Mouse (Mus musculus) myocyte (in vitro differentiated cells): ENCODE results near the gene Zfp667.

Source experiments
- E2F4 ChIP-seq: IDR thresholded peaks from one replicate; pipeline ENCODE4 v1.6.1; 2011; ENCODE audit warnings: mild to moderate bottlenecking, control low read depth, moderate library complexity; ENCODE audit not compliant: insufficient read depth
- MAX ChIP-seq: IDR thresholded peaks from one replicate; pipeline ENCODE4 v1.6.1; 2011; ENCODE audit warnings: low read depth, mild to moderate bottlenecking, control low read depth
- MYOD1 ChIP-seq, 3 experiments: IDR thresholded peaks; one replicate each; pipeline ENCODE4 v1.6.1; 2011; ENCODE audit warnings: control low read depth in 2 of 3, low read depth in 2 of 3, mild to moderate bottlenecking in 2 of 3, moderate library complexity in 1 of 3; ENCODE audit not compliant: insufficient read length in 2 of 3, control insufficient read depth in 1 of 3
- MYOG ChIP-seq, 3 experiments: IDR thresholded peaks; one replicate each; pipeline ENCODE4 v1.6.1; 2011; ENCODE audit warnings: control low read depth in 2 of 3, low read depth in 2 of 3, mild to moderate bottlenecking in 2 of 3; ENCODE audit not compliant: insufficient read length in 2 of 3, control insufficient read depth in 1 of 3, insufficient read depth in 1 of 3
- POLR2A ChIP-seq: IDR thresholded peaks from one replicate; pipeline ENCODE4 v1.6.1; 2011; ENCODE audit warnings: low read depth, mild to moderate bottlenecking, control low read depth, moderate library complexity; ENCODE audit not compliant: insufficient read length
- POLR2AphosphoS2 ChIP-seq: IDR thresholded peaks from one replicate; pipeline ENCODE4 v1.6.1; 2011; ENCODE audit warnings: low read depth, control low read depth; ENCODE audit not compliant: insufficient read length
- SRF ChIP-seq: IDR thresholded peaks from one replicate; pipeline ENCODE4 v1.6.1; 2011; ENCODE audit warnings: low read depth; ENCODE audit not compliant: control insufficient read depth, insufficient read length
- TCF12 ChIP-seq: IDR thresholded peaks from one replicate; pipeline ENCODE4 v1.6.1; 2011; ENCODE audit warnings: mild to moderate bottlenecking, control low read depth; ENCODE audit not compliant: poor library complexity, insufficient read depth, severe bottlenecking
- TCF3 ChIP-seq: IDR thresholded peaks from one replicate; pipeline ENCODE4 v1.6.1; 2011; ENCODE audit warnings: low read depth, control low read depth; ENCODE audit not compliant: insufficient read length
- USF1 ChIP-seq: IDR thresholded peaks from one replicate; pipeline ENCODE4 v1.6.1; 2011; ENCODE audit warnings: low read depth, mild to moderate bottlenecking, control low read depth, moderate library complexity

GRCm38 (mm10) chr7:6284442-6285012 is 1.9 kb upstream of the Zfp667 start:
- no peak for TF ChIP-seq POLR2A
- TF ChIP-seq E2F4, result no peak
- TF ChIP-seq POLR2AphosphoS2, result no peak
- TF ChIP-seq MAX, result no peak
- TF ChIP-seq SRF, result no peak
- TF ChIP-seq TCF12, result no peak
- TF ChIP-seq TCF3, result no peak
- TF ChIP-seq USF1, result no peak
- no peak for TF ChIP-seq MYOD1 (IDR thresholded peaks at IDR 0.05; ENCODE audit: control insufficient read depth in 1 of 3, insufficient read length in 2 of 3, low read depth in 2 of 3)
- no peak for TF ChIP-seq MYOG (IDR thresholded peaks at IDR 0.05; ENCODE audit: control insufficient read depth in 1 of 3, insufficient read depth in 1 of 3, insufficient read length in 2 of 3, low read depth in 2 of 3)
